Mouse (Mus musculus): Measurements from ENCODE around the gene 4933434E20Rik. TPM values are rescaled to one million over a fixed set of nuclear protein-coding genes. Genes with fewer than 3 reads are reported as not detected.
A peak's percentile ranks its signal among the peaks of the same experiment; 100 is the strongest.

The 4933434E20Rik gene
- polyA plus RNA-seq, 1 experiment from 2014 or later: 109 TPM

DNA sequence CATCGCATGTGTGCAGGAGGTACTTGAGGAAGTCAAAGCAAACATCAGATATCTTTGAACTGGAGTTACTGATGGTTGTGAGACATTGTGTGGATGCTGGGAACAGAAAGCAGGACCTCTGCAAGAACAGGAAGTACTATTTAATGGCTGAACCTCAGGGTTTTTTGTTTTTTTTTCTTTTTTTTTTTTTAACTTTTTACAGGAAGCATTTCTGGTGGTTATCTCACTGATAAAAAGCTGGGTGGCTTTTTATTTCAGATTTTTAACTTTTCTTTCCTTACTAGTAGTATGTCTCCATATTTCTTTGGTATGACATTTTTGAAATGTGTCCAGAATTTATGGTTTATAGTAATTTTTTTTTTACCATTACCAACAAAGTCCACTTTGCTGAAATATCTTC, 15.2 kb upstream of the 4933434E20Rik start:
- Histone ChIP-seq H3K27me3 (ENCODE audit: control insufficient read depth, insufficient read depth, low read length) (no peaks in the 10 kb centered on the region), H3K4me1 (replicated peaks; ENCODE audit: control insufficient read depth, insufficient read depth) (no peaks in the 10 kb centered on the region), H3K9ac (ENCODE audit: low read length) (no peak overlapping the region), H3K36me3 (ENCODE audit: control insufficient read depth, insufficient read depth, low read length) (peaks cover 23% of the 10 kb centered on the region; the same call in 1 of the 2 replicates), H3K4me3 (ENCODE audit: low read depth, low read length) (no peak overlapping the region), H3K9me3 (ENCODE audit: control insufficient read depth, low read length) (no peaks in the 10 kb centered on the region), H3K27ac (replicated peaks) (no peak overlapping the region), H3K4me2 (replicated peaks; ENCODE audit: low read depth) (no peak overlapping the region)
- 97% methylated on average over 1 of the region's 1 CpGs for WGBS
- no peak for DNase-seq (ENCODE audit: low spot score)
- TF ChIP-seq EP300 (optimal IDR thresholded peaks at IDR 0.05) (no peak), CTCF (IDR thresholded peaks at IDR 0.05; ENCODE audit: low read depth) (no peak)
- ATAC-seq (ENCODE audit: low FRiP score, low TSS enrichment): no peak

DNA sequence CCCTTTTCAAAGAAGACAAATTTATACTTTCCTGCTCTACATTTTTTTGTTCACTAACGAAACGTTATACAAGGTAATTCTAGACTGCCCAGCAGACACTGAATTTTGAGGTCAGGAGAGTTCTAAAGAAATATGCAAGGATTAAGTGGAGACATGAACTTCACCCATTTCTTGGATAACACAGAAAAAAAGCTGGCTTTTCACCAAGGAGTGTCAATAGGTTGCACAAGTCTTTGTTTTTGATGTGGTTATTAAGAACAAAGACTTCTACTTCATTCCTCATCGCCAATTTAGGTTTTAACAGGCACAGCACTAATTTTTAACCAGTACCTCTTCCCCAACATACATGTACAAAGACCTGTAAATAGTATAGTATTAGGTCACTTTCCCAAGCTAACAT, 1.7 kb upstream of the 4933434E20Rik start:
- H3K9me3 ChIP-seq (ENCODE audit: control insufficient read depth, low read length): no peaks in the 10 kb centered on the region
- no peak overlapping the region for H3K27ac ChIP-seq (replicated peaks)
- 0 out of 2 replicates have a peak, but pooled peaks cover 2% of the 10 kb centered on the region for H3K36me3 ChIP-seq (ENCODE audit: control insufficient read depth, insufficient read depth, low read length)
- H3K27me3 ChIP-seq (ENCODE audit: control insufficient read depth, insufficient read depth, low read length): no peaks in the 10 kb centered on the region
- ATAC-seq (ENCODE audit: low FRiP score, low TSS enrichment) (no peak), DNase-seq (ENCODE audit: low spot score) (no peak)
- WGBS: 17% methylated on average over 3 of the region's 3 CpGs
- H3K9ac ChIP-seq (ENCODE audit: low read length): no peak overlapping the region
- no peak for TF ChIP-seq CTCF (IDR thresholded peaks at IDR 0.05; ENCODE audit: low read depth)
- no peak for TF ChIP-seq EP300 (optimal IDR thresholded peaks at IDR 0.05)
- no peak overlapping the region for H3K4me3 ChIP-seq (ENCODE audit: low read depth, low read length)
- no peaks in the 10 kb centered on the region for H3K4me1 ChIP-seq (replicated peaks; ENCODE audit: control insufficient read depth, insufficient read depth)
- no peak overlapping the region for H3K4me2 ChIP-seq (replicated peaks; ENCODE audit: low read depth)

DNA sequence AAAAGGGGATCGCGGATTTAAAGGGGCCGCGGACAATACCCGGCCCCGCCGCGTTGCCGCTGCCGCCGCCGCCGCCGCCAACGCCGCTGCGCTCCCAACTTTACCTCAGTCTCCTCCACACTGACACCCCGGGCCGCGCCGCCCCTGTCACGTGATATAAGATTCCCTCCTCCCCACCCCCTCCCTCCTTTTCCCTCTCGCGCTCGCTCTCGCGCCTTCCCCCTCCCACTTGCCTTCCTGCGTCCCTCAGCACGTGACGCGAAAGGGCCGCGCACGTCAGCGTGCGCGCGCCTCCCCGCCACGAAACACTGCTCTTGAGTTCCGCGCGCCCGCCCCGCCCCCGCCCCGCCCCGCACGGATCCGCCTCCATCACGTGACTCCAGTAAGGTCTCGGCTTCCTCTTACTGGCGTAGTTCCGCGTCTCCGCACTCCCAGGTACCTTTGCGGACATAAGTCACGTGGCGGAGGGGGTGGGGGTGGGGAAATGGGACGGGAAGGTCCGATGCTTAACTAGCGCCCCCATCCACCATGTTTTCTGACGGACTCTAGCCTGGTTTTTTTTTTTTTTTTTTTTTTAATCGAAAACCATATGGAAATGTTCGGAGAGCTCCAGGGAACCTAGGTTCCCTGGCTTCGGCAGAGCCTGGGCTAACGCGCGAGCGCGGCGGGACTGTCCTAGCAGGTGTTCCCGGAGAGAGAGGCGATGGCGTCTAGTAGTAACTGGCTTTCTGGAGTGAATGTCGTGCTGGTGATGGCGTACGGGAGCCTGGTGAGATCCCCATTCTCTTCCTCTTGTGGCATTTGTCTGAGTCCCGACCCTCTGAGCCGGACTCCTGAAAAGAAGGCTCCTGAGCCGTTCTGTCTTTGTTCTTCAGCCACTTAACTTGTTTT, 1.2 kb downstream of the 4933434E20Rik start, which contains the start of gene Ubap2l:
Ubap2l (minus strand) TSS at position 278 of the 891 bp plus-strand sequence.
- WGBS: under 1% methylated on average over 58 of the region's 81 CpGs
- H3K36me3 ChIP-seq (ENCODE audit: control insufficient read depth, insufficient read depth, low read length): peaks cover 4% of the 10 kb centered on the region; the same call in 1 of the 2 replicates
- ATAC-seq (ENCODE audit: low FRiP score, low TSS enrichment): peak; percentile 93

DNA sequence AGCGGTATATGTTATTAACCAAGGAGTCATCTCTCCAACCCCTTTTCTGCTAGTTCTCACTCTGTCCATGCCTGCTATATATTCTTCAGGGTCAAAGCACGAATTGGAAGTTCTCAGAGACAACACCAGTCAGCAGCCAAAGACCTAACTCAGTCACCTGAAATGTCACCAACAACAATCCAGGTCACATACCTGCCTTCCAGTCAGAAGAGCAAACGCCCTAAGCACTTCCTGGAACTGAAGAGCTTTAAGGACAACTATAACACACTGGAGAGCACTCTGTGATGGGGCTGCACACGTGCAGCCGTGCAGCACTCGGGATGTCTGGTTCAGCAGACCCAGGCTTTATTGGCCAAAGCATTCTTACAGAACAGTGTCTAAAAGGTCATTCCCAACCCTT, 10.1 kb downstream of the 4933434E20Rik start:
- H3K9ac ChIP-seq (ENCODE audit: low read length): no peak overlapping the region
- ATAC-seq (ENCODE audit: low FRiP score, low TSS enrichment): no peak
- TF ChIP-seq EP300 (optimal IDR thresholded peaks at IDR 0.05) (no peak), CTCF (IDR thresholded peaks at IDR 0.05; ENCODE audit: low read depth) (no peak)
- DNase-seq (ENCODE audit: low spot score): no peak
- H3K9me3 ChIP-seq (ENCODE audit: control insufficient read depth, low read length): no peaks in the 10 kb centered on the region
- no peaks in the 10 kb centered on the region for H3K27me3 ChIP-seq (ENCODE audit: control insufficient read depth, insufficient read depth, low read length)
- no peaks in the 10 kb centered on the region for H3K4me1 ChIP-seq (replicated peaks; ENCODE audit: control insufficient read depth, insufficient read depth)
- H3K27ac ChIP-seq (replicated peaks): no peak overlapping the region
- no peak overlapping the region for H3K4me2 ChIP-seq (replicated peaks; ENCODE audit: low read depth)
- 87% methylated on average over 6 of the region's 6 CpGs for WGBS
- H3K4me3 ChIP-seq (ENCODE audit: low read depth, low read length): no peak overlapping the region
- H3K36me3 ChIP-seq (ENCODE audit: control insufficient read depth, insufficient read depth, low read length): peaks cover 2% of the 10 kb centered on the region; the same call in 1 of the 2 replicates

More for the DNA sequence above, 1.2 kb downstream of the 4933434E20Rik start, which contains the start of gene Ubap2l:
- Histone ChIP-seq H3K4me1 (replicated peaks; ENCODE audit: control insufficient read depth, insufficient read depth) (no peaks in the 10 kb centered on the region), H3K9ac (ENCODE audit: low read length) (peak within 1 kb of the TSS; percentile 99), H3K27ac (replicated peaks) (peak within 1 kb of the TSS; percentile 97), H3K4me2 (replicated peaks; ENCODE audit: low read depth) (peak within 1 kb of the TSS; percentile 65), H3K4me3 (ENCODE audit: low read depth, low read length) (peak within 1 kb of the TSS; percentile 89), H3K9me3 (ENCODE audit: control insufficient read depth, low read length) (no peaks in the 10 kb centered on the region), H3K27me3 (ENCODE audit: control insufficient read depth, insufficient read depth, low read length) (no peaks in the 10 kb centered on the region)
- DNase-seq (ENCODE audit: low spot score): peak; percentile 99
- TF ChIP-seq CTCF (IDR thresholded peaks at IDR 0.05; ENCODE audit: low read depth): peak; percentile 49
- no peak for TF ChIP-seq EP300 (optimal IDR thresholded peaks at IDR 0.05)

DNA sequence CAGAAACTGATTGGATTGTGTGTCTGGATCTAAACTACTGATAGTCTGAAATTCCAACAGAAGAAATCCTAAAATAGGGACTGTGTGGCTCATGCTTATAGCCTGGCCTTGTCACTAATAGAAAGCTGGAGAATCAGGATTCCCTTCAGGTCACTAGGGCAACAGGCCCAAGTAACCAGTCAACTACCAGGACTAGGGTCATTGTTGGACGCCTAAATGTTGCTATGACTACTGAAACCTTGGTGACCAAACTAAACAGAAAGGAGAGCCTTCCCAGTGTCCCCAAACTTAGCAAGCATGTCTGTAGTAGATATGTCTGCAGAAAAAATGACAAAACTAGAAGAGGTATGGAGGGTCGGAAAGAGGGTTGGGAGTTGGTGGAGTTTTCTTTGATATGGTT, 11.1 kb downstream of the 4933434E20Rik start:
- H3K9ac ChIP-seq (ENCODE audit: low read length): no peak overlapping the region
- no peak overlapping the region for H3K27ac ChIP-seq (replicated peaks)
- H3K4me3 ChIP-seq (ENCODE audit: low read depth, low read length): no peak overlapping the region
- H3K36me3 ChIP-seq (ENCODE audit: control insufficient read depth, insufficient read depth, low read length): no peaks in the 10 kb centered on the region; the same call in 1 of the 2 replicates
- DNase-seq (ENCODE audit: low spot score): no peak
- H3K9me3 ChIP-seq (ENCODE audit: control insufficient read depth, low read length): no peaks in the 10 kb centered on the region
- no peak overlapping the region for H3K4me2 ChIP-seq (replicated peaks; ENCODE audit: low read depth)
- H3K4me1 ChIP-seq (replicated peaks; ENCODE audit: control insufficient read depth, insufficient read depth): no peaks in the 10 kb centered on the region
- ATAC-seq (ENCODE audit: low FRiP score, low TSS enrichment): no peak
- WGBS: 60% methylated on average over 2 of the region's 2 CpGs
- TF ChIP-seq CTCF (IDR thresholded peaks at IDR 0.05; ENCODE audit: low read depth) (no peak), EP300 (optimal IDR thresholded peaks at IDR 0.05) (no peak)
- no peaks in the 10 kb centered on the region for H3K27me3 ChIP-seq (ENCODE audit: control insufficient read depth, insufficient read depth, low read length)

DNA sequence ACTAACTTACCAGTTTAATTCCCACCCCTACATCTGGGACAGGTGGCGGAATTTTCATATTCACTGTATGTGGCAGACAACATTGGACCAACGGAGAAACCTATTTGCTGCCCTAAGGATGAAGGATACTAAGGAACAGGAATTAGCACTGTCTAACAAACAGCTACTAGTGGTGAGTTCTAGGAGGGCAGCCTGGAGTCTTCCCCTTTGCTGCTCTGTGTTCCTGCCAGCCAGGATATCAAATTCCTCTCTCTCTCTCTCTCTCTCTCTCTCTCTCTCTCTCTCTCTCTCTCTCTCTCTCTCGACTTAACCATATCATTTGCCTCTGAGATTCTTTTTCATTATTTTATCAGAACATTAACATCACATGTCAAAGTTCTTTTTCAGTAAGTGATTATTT, 12.9 kb downstream of the 4933434E20Rik start:
- no peaks in the 10 kb centered on the region for H3K27me3 ChIP-seq (ENCODE audit: control insufficient read depth, insufficient read depth, low read length)
- no peaks in the 10 kb centered on the region for H3K9me3 ChIP-seq (ENCODE audit: control insufficient read depth, low read length)
- 65% methylated on average over 3 of the region's 3 CpGs for WGBS
- H3K36me3 ChIP-seq (ENCODE audit: control insufficient read depth, insufficient read depth, low read length): no peaks in the 10 kb centered on the region; the same call in 1 of the 2 replicates
- no peak overlapping the region for H3K9ac ChIP-seq (ENCODE audit: low read length)
- DNase-seq (ENCODE audit: low spot score): no peak
- ATAC-seq (ENCODE audit: low FRiP score, low TSS enrichment): 0 out of 2 replicates have a peak, but pooled peaks have one; percentile 31
- no peak overlapping the region for H3K4me3 ChIP-seq (ENCODE audit: low read depth, low read length)
- H3K4me2 ChIP-seq (replicated peaks; ENCODE audit: low read depth): no peak overlapping the region
- no peaks in the 10 kb centered on the region for H3K4me1 ChIP-seq (replicated peaks; ENCODE audit: control insufficient read depth, insufficient read depth)
- no peak for TF ChIP-seq CTCF (IDR thresholded peaks at IDR 0.05; ENCODE audit: low read depth)
- no peak for TF ChIP-seq EP300 (optimal IDR thresholded peaks at IDR 0.05)
- no peak overlapping the region for H3K27ac ChIP-seq (replicated peaks)
